Mouse (Mus musculus): ENCODE measurements around the gene Lhpp.

DNA sequence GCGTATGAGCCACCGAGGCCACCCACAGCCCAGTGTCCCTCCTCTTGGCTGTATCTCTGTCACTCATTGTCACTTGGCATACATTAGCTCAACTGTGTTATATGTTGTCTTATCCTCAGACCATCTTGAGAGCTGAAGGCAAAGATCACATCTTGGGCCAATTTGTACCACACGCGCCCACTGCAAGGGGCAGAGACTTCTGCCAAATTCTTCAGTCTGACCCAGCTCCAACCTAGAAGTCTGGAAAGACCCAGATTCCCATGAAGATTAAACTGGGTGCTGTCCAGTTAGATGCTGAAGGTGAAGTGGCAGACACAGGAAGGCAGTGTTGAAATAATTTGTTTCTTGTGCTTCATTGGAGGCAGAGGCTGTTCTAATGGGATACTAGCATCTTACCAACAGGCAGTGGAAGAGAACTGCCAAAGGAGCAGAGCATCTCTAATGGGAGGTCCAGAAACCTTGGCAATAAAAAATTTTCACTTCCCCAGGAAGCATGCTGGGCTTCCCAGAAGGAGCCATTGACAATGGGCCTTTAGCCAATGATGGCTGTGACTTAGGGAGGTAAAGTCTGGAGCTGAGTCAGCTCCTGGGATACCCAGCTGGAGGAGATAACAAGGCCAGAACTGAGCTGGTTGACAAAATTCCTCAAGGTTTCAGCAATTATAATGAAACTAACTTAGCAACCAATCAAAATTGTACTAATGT lies 2.0 kb upstream of the Lhpp start:
- TF ChIP-seq POLR2A (IDR thresholded peaks at IDR 0.05; ENCODE audit: insufficient read depth, low read depth, low read length): no peak
- no peak for TF ChIP-seq CTCF (IDR thresholded peaks at IDR 0.05; ENCODE audit: insufficient read depth, low read depth, low read length)
